Mouse (Mus musculus) C2C12 (cell line): Measurements from ENCODE around the gene Chd9. TPM values are rescaled to one million over a fixed set of nuclear protein-coding genes. Genes with fewer than 3 reads are reported as not detected.

ENCODE experiments used
- H3K27me3 ChIP-seq: one replicate; pipeline ENCODE4 v1.6.1; 2011; ENCODE audit not compliant: control insufficient read depth, insufficient read depth, insufficient read length
- H3K36me3 ChIP-seq: one replicate; pipeline ENCODE4 v1.6.1; 2011; ENCODE audit not compliant: control insufficient read depth, insufficient read depth
- H3K4me3 ChIP-seq: one replicate; pipeline ENCODE4 v1.5.1; 2011; ENCODE audit warnings: mild to moderate bottlenecking, control low read depth; ENCODE audit not compliant: poor library complexity, insufficient read depth, severe bottlenecking
- H3K79me2 ChIP-seq: one replicate; pipeline ENCODE4 v1.6.1; 2011; ENCODE audit not compliant: control insufficient read depth, insufficient read depth
- H3K79me3 ChIP-seq: one replicate; pipeline ENCODE4 v1.6.1; 2011; ENCODE audit warnings: low read depth, control low read depth
- H3ac ChIP-seq: one replicate; pipeline ENCODE3; 2011; ENCODE audit warnings: low read depth; ENCODE audit not compliant: control insufficient read depth, insufficient read length
- CEBPB ChIP-seq: IDR thresholded peaks from one replicate; pipeline ENCODE4 v1.6.1; 2011; ENCODE audit warnings: low read depth, mild to moderate bottlenecking, control low read depth, moderate library complexity
- CTCF ChIP-seq: IDR thresholded peaks from one replicate; pipeline ENCODE4 v1.5.1; 2011; ENCODE audit not compliant: control insufficient read depth, insufficient read depth, insufficient read length
- FOSL1 ChIP-seq: IDR thresholded peaks from one replicate; pipeline ENCODE4 v1.8.0; 2011; ENCODE audit warnings: mild to moderate bottlenecking, low read length; ENCODE audit not compliant: poor library complexity, insufficient read depth, severe bottlenecking
- MAX ChIP-seq: IDR thresholded peaks from one replicate; pipeline ENCODE4 v1.6.1; 2011; ENCODE audit warnings: mild to moderate bottlenecking, control low read depth
- MYOD1 ChIP-seq: IDR thresholded peaks from one replicate; pipeline ENCODE4 v1.6.1; 2011; ENCODE audit warnings: low read depth; ENCODE audit not compliant: control insufficient read depth, insufficient read length
- MYOG ChIP-seq: IDR thresholded peaks from one replicate; pipeline ENCODE4 v1.6.1; 2011; ENCODE audit not compliant: control insufficient read depth, insufficient read length; ENCODE audit errors: extremely low read depth
- USF1 ChIP-seq: IDR thresholded peaks from one replicate; pipeline ENCODE4 v1.6.1; 2011; ENCODE audit warnings: low read depth, mild to moderate bottlenecking, control low read depth, moderate library complexity
- long read RNA-seq, 2 experiments: library from polyadenylated mRNA; unstranded; transcript quantifications; one replicate each; pipeline ENCODE4 v2.0.0; 2019 to 2020
- polyA plus RNA-seq: library from polyadenylated mRNA; unstranded; fragments of >200 nt; fragmentation: generic; extraction: Trizol; gene quantifications from one replicate; pipeline ENCODE4 v1.2.1, GENCODE M21; 2012; ENCODE audit warnings: missing spikeins

Gene Chd9
- polyA plus RNA-seq: 18.4 TPM
- long read RNA-seq, experiment 1, transcript Chd9-206 (3 exons, 759 nt): major isoform, 13 of 34 reads
- long read RNA-seq, experiment 1, partial matches to known transcripts: 1 of 34 reads
- long read RNA-seq, experiment 1, other reads (novel, unspliced or antisense): 18 of 34 reads
- long read RNA-seq, experiment 2, transcript Chd9-206 (3 exons, 759 nt): major isoform, 7 of 56 reads
- long read RNA-seq, experiment 2, partial matches to known transcripts: 9 of 56 reads
- long read RNA-seq, experiment 2, other reads (novel, unspliced or antisense): 39 of 56 reads

DNA sequence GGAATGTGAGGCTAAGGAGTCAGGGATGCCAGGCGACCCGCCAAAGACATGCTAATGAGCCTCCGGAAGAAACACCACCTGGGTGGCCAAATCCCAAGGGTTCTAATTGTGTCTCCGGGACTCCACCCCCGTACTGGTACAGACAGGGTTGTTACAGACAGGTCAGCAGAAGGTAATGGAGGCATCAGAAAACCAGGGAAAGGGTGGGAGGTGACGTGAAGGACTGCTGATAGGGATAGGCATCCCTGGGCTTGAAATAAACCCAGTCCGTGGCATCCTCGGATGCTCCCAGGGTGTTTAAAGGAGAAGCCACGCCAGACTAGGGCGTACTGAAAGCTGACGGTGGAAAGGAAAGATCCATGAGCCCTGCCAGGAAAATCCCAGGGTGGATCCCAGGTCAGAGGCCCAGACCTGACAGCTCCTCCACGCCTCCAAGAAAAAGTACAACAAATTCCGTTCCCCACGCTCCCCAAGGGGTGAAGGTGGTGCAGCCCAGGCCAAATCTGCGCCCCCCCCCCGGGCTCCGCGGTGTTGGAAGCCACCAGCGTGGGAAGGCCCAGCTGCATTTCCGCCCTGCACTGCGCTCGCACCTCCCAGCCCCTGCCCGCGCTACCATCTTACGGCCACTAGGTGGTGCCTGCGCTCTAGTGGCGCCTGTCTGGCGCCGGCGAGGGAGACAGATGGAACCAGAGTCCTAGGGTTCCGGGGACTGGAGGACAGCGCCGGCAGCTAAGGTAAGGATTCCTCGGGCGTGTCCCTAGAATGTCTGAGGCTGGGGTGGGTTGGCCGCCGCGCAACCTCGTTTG, at the start of gene Chd9:
TSS of gene Chd9 (plus strand) at position 172 of the 806 bp plus-strand sequence.
- peak within 1 kb of the TSS; percentile 34 for H3K4me3 ChIP-seq
- H3K79me3 ChIP-seq: no peaks in the 10 kb centered on the region
- H3K79me2 ChIP-seq: no peaks in the 10 kb centered on the region
- peak within 1 kb of the TSS; percentile 53 for H3ac ChIP-seq
- H3K36me3 ChIP-seq: no peaks in the 10 kb centered on the region
- TF ChIP-seq CTCF (peak; percentile 99), CEBPB (no peak), MYOG (no peak), MYOD1 (no peak)
- H3K27me3 ChIP-seq: no peaks in the 10 kb centered on the region

DNA sequence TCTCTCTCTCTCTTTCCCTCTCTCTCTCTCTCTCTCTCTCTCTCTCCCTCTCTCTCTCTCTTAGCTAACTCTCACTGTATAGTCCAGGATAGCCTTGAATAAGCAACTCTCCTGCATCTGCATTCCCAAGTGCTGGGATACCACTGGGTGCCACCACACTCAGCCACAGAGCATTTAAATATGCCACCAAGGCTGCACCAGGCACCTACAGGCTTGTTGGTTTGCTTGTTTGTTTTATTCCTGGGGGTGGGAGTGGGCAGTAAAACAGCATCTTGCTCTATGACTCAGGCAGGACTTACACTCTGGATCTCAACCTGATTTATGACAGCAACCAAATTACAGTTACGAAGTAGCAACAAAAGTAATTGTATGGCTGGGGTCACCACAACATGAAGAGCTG, 36.5 kb upstream of the Chd9 start:
- no peaks in the 10 kb centered on the region for H3K36me3 ChIP-seq
- H3K79me3 ChIP-seq: no peaks in the 10 kb centered on the region
- TF ChIP-seq MYOG (no peak), CEBPB (no peak), CTCF (no peak), FOSL1 (no peak), MAX (no peak), MYOD1 (no peak)
- H3K4me3 ChIP-seq: no peak overlapping the region
- no peak overlapping the region for H3ac ChIP-seq
- no peaks in the 10 kb centered on the region for H3K79me2 ChIP-seq
- no peaks in the 10 kb centered on the region for H3K27me3 ChIP-seq

DNA sequence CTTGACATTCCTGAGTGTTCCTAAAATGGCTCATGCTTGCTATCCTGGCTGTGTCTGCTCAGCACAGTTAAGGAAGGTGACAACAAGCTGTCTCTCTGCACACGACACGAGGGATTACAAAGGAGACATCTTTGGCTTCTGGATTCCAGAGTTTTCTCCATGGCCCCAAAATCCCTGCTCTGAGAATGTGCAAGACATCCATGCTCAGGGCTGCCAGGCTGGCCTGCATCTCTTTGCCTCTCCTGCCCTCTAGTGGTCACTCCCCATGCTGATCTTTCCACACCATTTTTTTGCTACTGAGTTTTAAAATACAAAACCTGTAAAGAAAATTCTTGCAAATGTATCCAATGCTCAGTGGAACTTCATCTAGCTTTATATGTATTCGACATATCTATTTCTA, 34.4 kb upstream of the Chd9 start:
- Histone ChIP-seq H3ac (no peak overlapping the region), H3K4me3 (no peak overlapping the region), H3K79me3 (no peaks in the 10 kb centered on the region), H3K27me3 (no peaks in the 10 kb centered on the region), H3K79me2 (no peaks in the 10 kb centered on the region), H3K36me3 (no peaks in the 10 kb centered on the region)
- TF ChIP-seq CEBPB: no peak
- peak; percentile 67 for TF ChIP-seq CTCF

DNA sequence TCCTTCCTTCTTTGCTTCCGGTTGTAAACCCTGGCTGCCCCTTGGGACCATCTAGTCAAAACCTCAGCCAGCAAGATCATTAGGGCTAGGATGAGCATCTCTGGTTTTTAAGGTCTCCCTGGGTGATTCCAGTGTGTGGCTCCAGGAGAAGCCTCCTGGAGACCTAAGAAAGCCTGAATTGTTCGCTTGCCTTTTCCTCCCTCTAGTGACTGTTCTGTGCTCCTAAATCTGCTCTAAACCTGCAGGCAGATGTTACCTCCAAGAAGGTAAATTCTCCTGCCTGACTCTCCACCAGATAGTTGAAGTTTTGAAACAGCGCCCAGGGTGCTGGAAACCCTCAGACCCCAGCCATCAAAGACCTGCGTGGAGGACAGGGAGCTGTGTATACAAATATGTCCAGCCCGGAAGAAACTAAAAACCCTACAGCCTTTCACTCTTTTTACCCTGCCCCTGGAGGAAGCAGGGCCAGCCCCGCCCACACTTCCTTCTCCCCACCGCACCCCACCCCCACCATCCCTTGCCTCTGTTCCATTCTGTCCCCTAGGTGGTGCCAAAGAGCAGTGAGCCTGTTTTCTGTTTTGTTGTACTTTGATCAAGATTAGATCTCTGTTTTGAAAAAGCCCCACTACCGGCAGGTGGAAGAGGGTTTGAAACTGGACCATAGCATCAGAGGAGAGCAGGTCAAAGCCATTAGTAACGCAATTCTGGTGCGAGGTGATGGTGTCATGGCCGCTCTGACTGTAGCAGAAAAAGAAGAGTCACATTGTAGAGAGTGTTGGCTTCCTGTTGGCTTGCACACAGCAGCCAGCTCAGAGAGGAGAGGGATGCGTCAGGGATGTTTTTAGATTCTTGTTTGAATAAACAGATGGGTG, 32.9 kb upstream of the Chd9 start:
- peak overlapping the region; percentile 23 for H3ac ChIP-seq
- no peaks in the 10 kb centered on the region for H3K79me3 ChIP-seq
- H3K36me3 ChIP-seq: no peaks in the 10 kb centered on the region
- no peaks in the 10 kb centered on the region for H3K79me2 ChIP-seq
- no peaks in the 10 kb centered on the region for H3K27me3 ChIP-seq
- peak; percentile 31 for TF ChIP-seq CTCF
- no peak for TF ChIP-seq MYOG
- no peak overlapping the region for H3K4me3 ChIP-seq

DNA sequence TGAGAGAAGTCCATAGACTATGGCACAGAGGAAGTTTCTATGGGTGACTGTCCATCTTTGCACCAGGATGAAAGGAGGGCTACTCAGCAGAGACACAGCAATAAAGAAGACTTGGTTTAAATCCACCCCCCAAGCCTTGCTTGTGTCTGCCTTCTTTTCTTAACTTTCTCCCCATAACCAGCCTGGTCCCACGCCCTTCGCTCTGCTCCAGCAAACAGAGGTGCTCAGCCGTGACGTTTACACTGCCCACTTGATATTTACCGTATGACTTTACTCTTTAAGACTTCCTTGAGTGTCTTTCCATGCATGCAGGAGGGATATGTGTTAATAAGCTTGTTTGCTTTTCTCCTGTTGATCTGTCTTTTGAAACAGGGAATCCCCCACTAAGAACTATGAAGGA, 28.7 kb upstream of the Chd9 start:
- H3ac ChIP-seq: no peak overlapping the region
- TF ChIP-seq FOSL1: no peak
- no peak for TF ChIP-seq CEBPB
- no peak for TF ChIP-seq MYOG
- TF ChIP-seq MYOD1: no peak
- no peak for TF ChIP-seq MAX
- TF ChIP-seq USF1: no peak
- no peak for TF ChIP-seq CTCF
- no peaks in the 10 kb centered on the region for H3K36me3 ChIP-seq
- H3K79me3 ChIP-seq: no peaks in the 10 kb centered on the region
- peaks cover 4% of the 10 kb centered on the region for H3K27me3 ChIP-seq
- no peak overlapping the region for H3K4me3 ChIP-seq
- no peaks in the 10 kb centered on the region for H3K79me2 ChIP-seq
